Mouse (Mus musculus) bone marrow, adult 2 months (tissue): Measurements from ENCODE around the gene Khdc1c.

Source experiments
- CTCF ChIP-seq: fragments of 200-500 bp; IDR thresholded peaks from 2 replicates; pipeline ENCODE4 v1.5.1; 2011; ENCODE audit warnings: low read length, control low read depth; ENCODE audit not compliant: control insufficient read depth, insufficient read depth
- POLR2A ChIP-seq: fragments of 200-500 bp; IDR thresholded peaks from 2 replicates; pipeline ENCODE4 v1.6.1; 2011; ENCODE audit warnings: low read depth, mild to moderate bottlenecking, control low read depth, low read length, borderline replicate concordance; ENCODE audit not compliant: control insufficient read depth

DNA sequence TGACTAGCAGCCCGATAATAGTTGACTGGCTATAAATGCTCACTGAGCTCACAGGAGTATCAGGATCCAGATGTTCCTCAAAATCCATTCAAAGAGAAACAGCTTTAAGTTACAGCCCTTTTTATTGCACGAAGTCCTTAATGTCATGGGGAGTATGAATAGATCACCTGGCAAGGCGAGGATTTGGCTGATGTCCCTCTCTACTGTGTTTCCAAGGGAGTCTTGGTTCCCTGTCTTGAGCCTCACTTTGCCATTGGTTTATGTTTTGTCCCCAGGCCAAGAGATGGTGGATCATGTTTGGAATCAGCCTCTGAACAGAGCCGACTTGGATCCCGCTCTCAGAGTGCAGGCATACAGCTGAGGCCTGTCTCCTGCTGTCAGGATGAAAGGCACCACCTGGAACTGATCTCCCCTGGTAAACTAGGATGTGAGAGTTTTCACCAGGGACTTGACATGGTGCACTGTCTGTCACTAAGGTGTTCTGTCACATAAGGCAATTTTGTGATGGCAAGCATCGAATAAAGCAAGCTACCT lies 23.1 kb downstream of the Khdc1c start:
- TF ChIP-seq POLR2A (no peak), CTCF (no peak)
